Mouse (Mus musculus): ENCODE measurements around the gene Grin2b. TPM values are rescaled to one million over a fixed set of nuclear protein-coding genes. Genes with fewer than 3 reads are reported as not detected.
A peak's percentile ranks its signal among the peaks of the same experiment; 100 is the strongest.

Gene Grin2b
- total RNA-seq, 2 experiments from 2014 or later = 336 to 340 TPM

- DNase-seq (ENCODE audit: low spot score in 2 of 2) = no peak
- intact Hi-C loops (cut with DNase I) = no loop called here
Measured at GRCm38 (mm10) chr6:136018962-136019361, 154.3 kb downstream of the Grin2b start.

GRCm38 (mm10) chr6:136013556-136014380, 159.5 kb downstream of the Grin2b start:
- intact Hi-C loops (cut with DNase I) = no loop called here
- no peak for DNase-seq (ENCODE audit: low spot score in 2 of 2)

DNA sequence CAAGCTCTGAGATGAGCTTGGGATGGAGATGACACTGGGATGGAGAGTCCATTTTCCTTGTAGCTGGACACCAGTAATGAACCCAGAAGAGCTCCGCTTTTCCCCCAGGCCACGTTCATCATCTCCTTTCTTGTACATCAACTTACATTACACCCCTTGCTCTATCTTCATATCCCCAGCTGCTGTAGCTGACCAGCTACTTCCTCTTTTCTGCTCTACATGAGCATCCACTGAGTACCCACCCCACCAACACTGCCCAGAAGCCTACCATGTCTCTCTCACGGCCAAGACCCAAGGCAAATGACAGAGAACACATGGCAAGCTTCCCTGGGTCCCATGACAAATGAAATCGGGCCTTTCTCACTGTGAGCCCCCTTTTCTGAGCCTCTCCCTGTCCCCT, 161.8 kb downstream of the Grin2b start:
- intact Hi-C loops (cut with DNase I) = no loop called here
- no peak for DNase-seq (ENCODE audit: low spot score in 2 of 2)

DNA sequence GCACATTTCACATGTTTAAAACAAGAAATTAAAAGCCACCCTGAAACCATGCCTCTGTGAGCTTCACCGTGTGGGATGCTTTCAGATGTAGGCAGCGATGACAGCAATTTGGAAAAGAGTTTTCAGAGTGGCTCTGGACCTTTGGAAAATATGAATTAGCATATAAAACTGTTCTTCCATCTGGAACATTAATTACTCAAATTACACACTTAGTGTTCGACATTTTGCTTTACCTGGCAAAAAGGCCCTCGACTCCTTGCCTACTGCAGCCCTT, 162.3 kb downstream of the Grin2b start:
- DNase-seq (ENCODE audit: low spot score in 2 of 2) = peak in 1 of 2 experiments; percentile 58
- intact Hi-C loops (cut with DNase I) = no loop called here

DNA sequence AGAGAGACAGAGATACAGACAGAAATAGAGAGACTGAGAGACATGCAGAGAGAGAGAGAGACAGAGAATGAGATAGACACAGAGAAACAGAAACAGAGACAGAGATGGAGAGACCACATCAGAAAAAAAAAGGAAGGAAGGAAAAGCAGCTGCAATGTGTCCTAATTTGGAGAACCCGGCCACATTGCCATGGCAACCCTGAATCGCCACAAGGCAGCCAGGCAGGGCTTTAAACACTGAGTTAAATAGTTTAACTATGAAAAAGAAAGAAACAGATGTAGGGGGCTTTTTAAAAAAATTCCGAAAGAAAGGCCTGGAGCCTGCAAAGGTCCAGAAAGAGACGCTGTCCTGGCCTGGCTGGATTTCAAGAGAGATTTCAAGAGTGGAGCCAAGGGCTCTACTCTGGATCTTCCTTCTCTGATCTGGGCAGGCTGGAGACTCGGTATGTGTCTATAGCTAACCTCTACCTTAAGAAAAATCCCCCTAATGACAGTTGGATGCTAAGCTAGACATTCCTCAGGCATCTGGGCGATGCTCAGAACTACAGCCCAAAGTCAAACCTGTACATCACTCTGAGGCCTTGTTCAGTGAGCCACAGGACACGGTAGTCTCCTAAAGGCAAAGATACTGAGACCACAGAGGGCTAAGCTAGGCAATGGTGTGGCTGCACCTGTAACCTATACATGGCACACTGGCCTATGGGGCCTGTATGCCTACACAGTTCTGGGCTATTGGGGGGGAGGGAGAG, 162.8 kb downstream of the Grin2b start:
- peak in 1 of 2 experiments; percentile 70 for DNase-seq (ENCODE audit: low spot score in 2 of 2)
- intact Hi-C loops (cut with DNase I) = no loop called here

DNA sequence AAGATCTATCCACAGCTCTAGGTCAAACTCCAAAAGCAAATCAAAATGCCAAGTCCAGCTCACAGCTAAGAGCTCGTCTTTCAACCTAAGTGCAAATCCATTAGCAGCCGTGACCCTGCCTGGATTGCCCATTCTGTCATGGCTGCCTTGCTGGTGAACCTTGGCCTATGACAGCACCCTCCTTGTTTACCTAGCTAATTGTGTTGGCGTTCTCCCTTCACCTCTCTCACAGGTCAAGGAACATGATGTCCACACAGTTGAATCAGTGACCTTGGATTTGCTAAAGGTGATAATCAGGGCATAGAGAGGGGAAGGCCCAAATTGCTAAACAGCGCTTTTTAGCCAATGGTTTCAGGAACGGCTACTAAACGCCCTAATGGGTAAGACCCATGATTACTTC, 165.2 kb downstream of the Grin2b start:
- DNase-seq (ENCODE audit: low spot score in 2 of 2) = no peak
- intact Hi-C loops (cut with DNase I) = no loop called here

DNA sequence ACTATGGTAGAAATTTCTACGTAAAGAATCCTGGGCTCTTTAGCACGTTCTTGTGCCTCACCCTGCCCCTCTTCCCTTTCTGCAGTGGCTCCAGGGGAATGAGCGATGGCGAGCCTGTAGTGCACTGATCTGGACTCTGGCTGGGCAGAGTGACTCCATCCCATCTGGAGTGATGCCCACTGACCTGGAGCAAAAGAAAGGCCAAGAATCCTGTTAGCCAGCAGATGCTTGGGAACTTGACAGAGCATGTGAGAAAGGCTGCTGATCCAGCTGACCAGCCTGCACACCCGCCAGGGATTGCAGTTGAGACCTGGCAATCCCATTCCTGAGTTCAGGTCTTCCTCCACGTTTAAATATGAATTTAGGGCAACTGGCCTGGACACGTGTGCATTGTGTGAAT, 178.6 kb downstream of the Grin2b start:
- intact Hi-C loops (cut with DNase I) = no loop called here
- DNase-seq (ENCODE audit: low spot score in 2 of 2) = no peak

- DNase-seq (ENCODE audit: low spot score in 2 of 2) = peak in 1 of 2 experiments; percentile 39
- intact Hi-C loops (cut with DNase I) = no loop called here
Measured at GRCm38 (mm10) chr6:135993897-135994296, 179.4 kb downstream of the Grin2b start.

GRCm38 (mm10) chr6:135993378-135993777, 179.9 kb downstream of the Grin2b start:
- intact Hi-C loops (cut with DNase I) = no loop called here
- no peak for DNase-seq (ENCODE audit: low spot score in 2 of 2)

GRCm38 (mm10) chr6:135976106-135976505, 197.2 kb downstream of the Grin2b start:
- no peak for DNase-seq (ENCODE audit: low spot score in 2 of 2)
- intact Hi-C loops (cut with DNase I) = no loop called here

GRCm38 (mm10) chr6:135972481-135972880, 200.8 kb downstream of the Grin2b start:
- no peak for DNase-seq (ENCODE audit: low spot score in 2 of 2)
- intact Hi-C loops (cut with DNase I) = no loop called here

GRCm38 (mm10) chr6:135971481-135971880, 201.8 kb downstream of the Grin2b start:
- intact Hi-C loops (cut with DNase I) = no loop called here
- no peak for DNase-seq (ENCODE audit: low spot score in 2 of 2)

DNA sequence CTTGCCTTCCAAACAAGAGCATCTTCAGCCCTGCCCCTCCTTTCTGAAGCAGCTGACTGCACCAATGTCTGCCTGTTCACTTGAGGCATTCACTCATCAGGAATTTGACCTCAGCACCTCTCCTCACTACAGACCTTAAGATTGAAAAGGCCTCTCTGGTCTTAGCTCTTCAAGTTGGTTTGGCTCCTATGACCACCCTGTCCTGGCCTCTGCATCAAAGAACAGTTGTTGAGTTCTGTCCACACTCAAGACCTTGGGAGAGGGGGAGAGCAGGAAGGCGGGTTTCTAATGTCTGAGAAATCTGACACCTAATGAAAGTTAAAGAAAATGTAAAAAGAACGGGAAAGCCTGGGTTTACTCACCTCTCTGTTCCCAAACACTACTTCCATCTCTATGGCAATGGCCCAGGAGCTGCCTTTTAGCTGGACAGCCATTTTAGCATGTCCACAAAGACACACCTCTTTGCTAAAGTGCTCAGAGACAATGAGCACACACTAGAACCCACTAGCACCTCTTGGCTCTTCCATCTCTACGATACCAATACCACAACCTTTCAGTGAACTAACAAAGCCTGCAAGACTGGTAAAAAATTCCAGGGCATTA, 202.5 kb downstream of the Grin2b start:
- intact Hi-C loops (cut with DNase I) = no loop called here
- no peak for DNase-seq (ENCODE audit: low spot score in 2 of 2)

DNA sequence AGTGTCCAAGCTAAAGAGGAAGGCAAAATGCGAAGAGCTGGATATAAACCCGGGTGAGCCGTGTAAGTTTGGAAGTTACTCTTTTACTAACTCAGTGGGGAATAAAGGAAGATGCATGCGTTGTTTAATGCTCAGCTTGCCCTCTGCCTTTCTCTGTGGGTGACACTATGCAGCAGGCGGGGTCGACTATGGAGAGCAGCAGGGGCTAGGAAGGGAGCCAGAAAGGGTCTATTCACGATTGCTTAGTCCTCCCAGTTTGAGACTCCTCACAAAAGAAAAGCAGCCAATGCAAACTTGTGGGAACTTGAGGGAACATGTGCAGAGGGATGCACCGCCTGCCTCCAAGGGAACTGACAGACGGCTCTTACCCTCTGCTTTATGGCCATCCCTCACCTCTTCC, 211.5 kb downstream of the Grin2b start:
- intact Hi-C loops (cut with DNase I) = no loop called here
- no peak for DNase-seq (ENCODE audit: low spot score in 2 of 2)

DNA sequence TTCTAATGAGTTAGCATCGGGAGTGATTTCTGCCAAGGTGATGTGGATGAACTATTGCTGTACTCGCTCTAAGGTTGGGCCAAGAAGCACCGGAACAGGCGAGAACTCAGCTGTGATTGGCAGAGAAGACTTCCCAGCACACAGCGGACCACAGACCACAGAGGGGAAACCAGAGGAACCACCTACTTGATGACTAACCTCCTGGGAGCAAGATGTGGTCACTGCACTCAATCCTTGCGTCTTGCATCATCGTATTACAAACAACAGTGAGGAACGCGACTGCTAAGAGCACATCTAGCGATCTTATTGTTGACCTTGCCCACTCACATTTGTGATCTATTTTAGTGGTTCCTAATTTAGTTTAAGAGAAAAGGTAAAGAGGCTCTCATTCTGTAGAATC, 213.7 kb downstream of the Grin2b start:
- intact Hi-C loops (cut with DNase I) = no loop called here
- DNase-seq (ENCODE audit: low spot score in 2 of 2) = no peak

- peak in 1 of 2 experiments; percentile 62 for DNase-seq (ENCODE audit: low spot score in 2 of 2)
Measured at GRCm38 (mm10) chr6:135951666-135952065, 221.6 kb downstream of the Grin2b start.

DNA sequence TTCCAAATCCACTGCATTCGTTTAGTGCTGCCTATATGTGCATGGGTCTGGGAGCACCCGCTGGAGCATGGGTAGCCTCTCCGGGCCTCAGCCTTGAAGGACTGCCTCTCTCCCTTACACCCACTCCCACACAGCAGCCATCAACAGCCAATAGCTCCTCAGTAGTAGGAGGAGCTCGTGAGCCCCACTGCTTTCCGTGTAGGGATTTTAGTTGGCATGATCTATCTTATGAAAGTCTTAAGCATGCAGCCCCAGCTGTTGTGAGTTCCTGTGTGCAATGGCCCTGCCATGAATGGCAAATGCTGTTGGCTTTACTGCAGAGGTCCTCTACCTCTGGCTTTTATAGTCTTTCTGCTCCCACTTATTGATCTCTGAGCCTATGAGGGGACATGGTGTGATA, 227.8 kb downstream of the Grin2b start:
- peak in 1 of 2 experiments; percentile 30 for DNase-seq (ENCODE audit: low spot score in 2 of 2)
- intact Hi-C loops (cut with DNase I) = no loop called here

More at GRCm38 (mm10) chr6:135951666-135952065, 221.6 kb downstream of the Grin2b start:
- intact Hi-C loops (cut with DNase I) = no loop called here

DNA sequence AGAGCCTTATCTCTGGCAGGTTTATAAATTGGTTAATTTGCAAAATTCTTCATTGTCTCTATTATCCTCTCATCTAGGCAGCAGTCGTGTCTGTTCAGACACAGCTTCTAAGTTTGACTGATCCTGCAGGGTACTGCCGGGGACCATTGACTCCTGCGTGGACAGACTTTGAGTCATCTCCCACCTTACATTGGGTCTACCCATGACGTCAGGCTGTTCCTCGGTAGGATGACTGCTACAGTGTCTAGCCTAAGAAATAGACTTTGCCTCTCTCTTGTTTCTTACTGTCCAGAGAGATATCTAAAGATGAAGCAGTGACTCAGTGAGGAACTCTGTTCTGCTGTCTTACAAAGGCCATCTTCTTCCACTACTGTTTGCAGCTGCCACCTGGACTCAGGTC, 229.0 kb downstream of the Grin2b start:
- DNase-seq (ENCODE audit: low spot score in 2 of 2) = no peak
- intact Hi-C loops (cut with DNase I) = no loop called here

DNA sequence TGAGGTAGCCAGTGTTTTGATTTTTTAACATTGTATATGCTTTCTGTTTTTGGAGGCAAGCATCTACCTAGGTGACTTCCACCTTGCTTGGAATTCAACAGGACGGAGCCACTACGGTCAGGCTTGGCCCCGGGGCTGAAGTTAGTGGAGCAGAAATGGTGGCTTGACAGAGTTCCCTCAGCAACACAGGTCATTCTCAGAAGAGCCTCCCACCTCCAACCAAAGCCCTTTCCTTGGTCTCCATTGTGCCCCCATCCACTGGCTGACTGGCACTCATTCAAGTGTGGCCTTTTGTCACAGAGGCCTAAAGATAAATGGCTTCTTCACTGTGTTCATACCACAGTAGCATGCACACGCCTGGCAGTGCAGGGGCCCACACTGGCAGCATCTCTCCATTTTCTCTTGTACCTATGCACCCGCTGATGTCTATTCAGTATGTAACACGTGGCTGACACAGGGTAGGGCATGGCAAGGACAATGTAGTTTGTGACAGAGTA, 230.1 kb downstream of the Grin2b start:
- no peak for DNase-seq (ENCODE audit: low spot score in 2 of 2)
- intact Hi-C loops (cut with DNase I) = no loop called here

GRCm38 (mm10) chr6:135932924-135933323, 240.4 kb downstream of the Grin2b start:
- intact Hi-C loops (cut with DNase I) = no loop called here
- peak in 1 of 2 experiments; percentile 68 for DNase-seq (ENCODE audit: low spot score in 2 of 2)

Data from left cerebral cortex, postnatal 25 days (tissue).